Mouse (Mus musculus): ENCODE results near the gene Tnfsf15.

The Tnfsf15 gene

DNA sequence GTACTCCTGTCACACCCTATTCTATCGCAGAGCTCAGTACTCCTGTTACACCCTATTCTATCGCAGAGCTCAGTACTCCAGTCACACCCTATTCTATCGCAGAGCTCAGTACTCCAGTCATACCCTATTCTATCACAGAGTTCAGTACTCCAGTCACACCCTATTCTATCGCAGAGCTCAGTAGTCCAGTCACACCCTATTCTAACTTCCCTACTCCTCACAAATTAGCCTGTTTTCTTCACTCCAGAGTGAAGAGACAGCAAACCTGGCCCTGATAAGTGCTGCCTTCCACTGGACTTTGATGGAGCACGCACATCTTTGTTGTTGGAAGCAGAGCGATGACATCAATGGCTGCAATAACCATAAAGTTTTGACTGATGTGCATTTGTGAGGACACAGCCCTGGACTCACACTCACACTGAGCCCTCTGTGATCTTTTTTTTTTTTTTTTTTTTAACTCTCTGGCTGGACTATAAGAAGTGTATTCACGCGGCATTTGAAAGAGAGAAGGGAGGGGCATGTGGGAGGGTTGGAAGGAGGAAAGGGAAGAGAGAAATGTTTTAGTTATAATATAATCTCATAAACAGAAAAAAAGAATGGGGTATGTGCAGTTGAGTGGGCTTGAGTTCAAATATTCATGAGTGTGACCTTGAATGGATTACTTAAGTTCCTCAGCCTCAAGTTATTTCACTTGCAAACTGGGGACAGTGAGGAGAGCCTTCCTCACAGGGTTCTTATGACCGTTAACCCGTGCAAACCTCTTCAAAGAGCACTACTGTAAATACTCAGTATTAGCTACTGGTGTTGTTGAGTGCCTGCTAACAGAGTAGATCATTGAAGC lies 60.3 kb downstream of the Tnfsf15 start:
- CTCF ChIA-PET = no interaction called here

DNA sequence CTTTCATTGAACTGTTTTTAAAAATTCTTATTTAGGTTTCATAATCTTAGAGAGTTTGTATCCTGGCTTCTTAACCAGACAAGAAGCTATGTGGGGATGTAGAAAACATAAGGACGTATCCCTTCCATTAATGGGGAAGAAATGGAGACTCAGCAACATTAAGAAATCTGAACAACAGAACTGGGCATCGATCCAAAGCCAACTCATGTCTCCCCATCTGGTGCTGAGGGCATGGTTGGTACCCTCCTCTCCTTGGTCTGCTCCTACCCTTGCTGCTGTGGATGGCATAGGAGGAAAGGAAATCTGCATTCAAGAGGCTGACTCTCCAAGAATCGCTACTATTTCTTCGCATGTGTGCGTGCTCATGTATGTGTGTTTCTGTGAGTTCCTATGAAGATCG lies 61.2 kb downstream of the Tnfsf15 start:
- CTCF ChIA-PET = no interaction called here

DNA sequence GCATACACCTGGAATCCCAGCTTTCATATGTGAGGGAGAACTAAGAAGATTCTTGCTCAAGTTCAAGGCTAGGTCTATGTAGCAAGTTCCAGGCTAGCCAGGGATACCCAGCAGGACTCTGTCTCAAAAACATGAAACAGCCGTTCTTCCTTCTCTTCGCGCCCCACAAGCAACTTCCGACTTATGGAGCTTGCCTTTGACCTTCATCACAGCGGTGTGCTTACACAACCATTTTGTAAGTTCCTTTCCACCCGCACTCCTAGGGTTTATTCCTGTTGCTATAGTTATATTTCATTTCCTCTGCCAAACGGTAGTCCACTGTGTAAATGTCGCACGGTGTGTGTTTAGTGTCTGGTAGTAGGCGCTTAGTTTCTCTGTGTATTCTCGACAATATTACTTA lies 61.9 kb downstream of the Tnfsf15 start:
- CTCF ChIA-PET = no interaction called here

DNA sequence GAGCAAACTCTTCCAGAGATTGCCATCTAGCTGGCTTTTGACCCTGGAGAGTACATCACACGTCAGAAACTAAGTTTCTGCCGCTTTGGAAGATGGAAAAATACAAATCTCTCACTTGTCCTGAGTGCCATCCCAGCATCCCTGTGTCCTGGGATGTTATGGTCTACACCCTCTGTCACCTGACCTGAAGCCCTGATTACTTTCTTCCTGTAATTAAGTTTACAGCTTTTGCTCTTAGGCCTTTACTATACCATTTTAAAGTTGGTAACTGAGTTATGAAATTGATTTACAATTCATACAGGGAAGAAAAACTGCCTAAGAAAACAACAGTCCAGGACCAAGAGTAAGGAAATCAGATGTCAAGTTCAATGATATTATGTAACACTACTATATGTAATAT lies 62.5 kb downstream of the Tnfsf15 start:
- CTCF ChIA-PET = no interaction called here

DNA sequence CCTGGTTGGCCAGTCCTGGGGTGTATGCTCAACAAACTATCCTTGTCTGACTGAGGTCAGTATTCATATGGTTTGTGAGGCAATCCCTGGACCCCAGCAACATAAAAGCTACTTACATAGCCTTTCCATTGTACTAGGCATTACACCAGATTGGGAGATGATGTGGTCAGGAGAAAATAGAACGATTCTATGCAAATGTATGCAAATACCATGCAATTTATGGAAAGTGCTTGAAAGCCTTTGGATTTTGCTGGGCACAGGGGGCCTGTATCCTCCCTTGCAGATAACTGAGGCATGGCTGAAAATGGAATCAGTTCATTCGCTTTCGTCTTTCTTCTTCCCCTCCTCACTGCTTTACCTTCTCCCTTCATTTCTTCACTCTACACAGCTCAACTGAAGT lies 63.4 kb downstream of the Tnfsf15 start:
- CTCF ChIA-PET = no interaction called here
